Mouse (Mus musculus): ENCODE measurements around the gene Ism2.

DNA sequence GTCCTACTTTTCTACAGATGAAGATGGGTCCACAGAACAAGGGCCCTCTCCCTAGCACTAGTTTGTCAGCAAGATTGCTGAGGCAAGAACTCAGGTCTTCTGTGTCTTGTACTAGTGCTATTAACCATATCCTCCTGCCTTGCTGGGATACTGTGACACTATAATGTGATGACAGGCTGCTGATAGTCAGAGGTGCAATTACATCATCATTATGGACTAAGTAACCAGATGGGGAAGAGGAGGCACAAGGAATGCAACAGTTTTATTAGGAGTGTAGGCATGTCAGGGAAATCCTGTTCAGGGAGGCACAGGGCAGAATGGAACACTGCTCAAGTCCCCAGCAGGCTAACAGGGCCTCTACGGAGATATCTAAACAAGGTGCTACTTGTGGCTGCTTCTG lies 60.9 kb downstream of the Ism2 start, which contains the start of gene Noxred1:
- no peak for TF ChIP-seq CTCF (IDR thresholded peaks at IDR 0.05; ENCODE audit: low read depth, low read length)
- no peak for TF ChIP-seq TAL1 (conservative IDR thresholded peaks at IDR 0.05; ENCODE audit: low read depth, low read length)
- TF ChIP-seq POLR2AphosphoS5 (IDR thresholded peaks at IDR 0.05; ENCODE audit: insufficient replicate concordance, low read depth, low read length): no peak
- no peak for TF ChIP-seq GATA1 (IDR thresholded peaks at IDR 0.05; ENCODE audit: borderline replicate concordance, low read length)
- no peak for TF ChIP-seq GATA2 (IDR thresholded peaks at IDR 0.05; ENCODE audit: borderline replicate concordance, low read depth, low read length)
